Mouse (Mus musculus) E14TG2a.4 (cell line): ENCODE results near the gene Col17a1.

Source experiments
- CTCF ChIP-seq: conservative IDR thresholded peaks from 2 replicates; pipeline ENCODE4 v1.5.1; 2014; ENCODE audit warnings: low read length
- NANOG ChIP-seq: IDR thresholded peaks from 2 replicates; pipeline ENCODE4 v1.6.1; 2014; ENCODE audit warnings: borderline replicate concordance, low read length, mixed read lengths
- POU5F1 ChIP-seq: IDR thresholded peaks from 2 replicates; pipeline ENCODE4 v1.6.1; 2014; ENCODE audit warnings: low read length, borderline replicate concordance

- TF ChIP-seq CTCF (no peak), NANOG (no peak), POU5F1 (no peak)
These were observed 70.4 kb downstream of the Col17a1 start for GRCm38 (mm10) chr19:47621478-47621877.
